Mouse (Mus musculus): ENCODE results near the gene Acsf2.

DNA sequence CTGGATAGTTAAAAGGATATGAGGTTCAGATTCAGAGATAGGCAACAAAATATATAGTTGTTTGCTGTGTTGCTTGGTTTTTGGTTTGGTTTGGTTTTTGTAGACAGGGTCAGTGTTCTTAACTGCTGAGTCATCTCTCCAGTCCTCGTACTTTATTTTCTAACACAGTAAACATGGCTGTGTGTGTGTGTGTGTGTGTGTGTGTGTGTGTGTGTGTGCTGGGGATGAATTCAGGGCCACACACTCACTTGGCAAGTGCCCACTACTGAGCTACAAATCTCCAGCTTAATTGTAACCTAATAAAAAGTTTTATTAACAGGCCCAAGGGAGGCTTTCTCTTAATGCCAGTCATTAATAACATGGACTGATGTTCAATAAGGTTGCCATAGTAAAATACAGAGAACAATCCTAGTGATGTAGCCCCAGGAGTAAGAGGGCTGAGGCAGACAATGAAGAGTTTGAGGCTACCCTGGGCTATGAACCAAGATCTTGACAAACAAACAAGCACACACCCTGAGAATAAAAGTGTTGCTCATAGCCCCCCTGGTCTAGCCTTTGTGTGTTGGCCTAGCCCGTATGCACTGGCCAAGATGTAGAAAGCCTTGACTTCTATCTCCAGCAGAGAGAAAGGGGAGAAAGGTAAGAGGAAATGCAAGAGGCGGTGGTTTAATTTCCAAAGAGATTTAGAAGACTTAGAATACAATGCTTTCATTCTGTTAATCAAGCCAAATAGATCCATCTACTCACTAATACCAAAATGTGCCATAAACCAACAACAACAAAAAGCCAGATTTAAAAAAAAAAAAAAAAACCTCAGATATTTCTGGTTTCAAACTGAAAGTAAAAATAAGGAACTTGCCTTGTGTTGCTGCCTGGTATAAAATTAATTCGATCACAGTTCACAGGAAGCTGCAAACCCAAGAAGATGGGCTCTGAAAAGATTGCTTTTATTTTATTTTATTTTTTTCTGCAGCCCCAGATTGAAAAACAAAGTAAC lies 9.4 kb upstream of the Acsf2 start:
- TF ChIP-seq CTCF (IDR thresholded peaks at IDR 0.05; ENCODE audit: extremely low read depth, insufficient read depth, low read length) (no peak), POLR2A (IDR thresholded peaks at IDR 0.05; ENCODE audit: extremely low read depth, insufficient read depth, low read length) (no peak)

All from cortical plate, adult 2 months (tissue).